In genomic region chr6:43296798-43297507, GRCm38 (mm10) we compare ENCODE assay signal across 9 mouse cellular contexts. TPM values are rescaled to one million over a fixed set of nuclear protein-coding genes. Genes with fewer than 3 reads are reported as not detected.
DNase-seq lines count a peak whose midpoint lies in the region; ATAC-seq and TF ChIP-seq lines count a peak whose summit lies in the region.
"Had no signal": no experiment of that assay in that cellular context is flagged by ENCODE, and none has a peak within 500 bp of the region (broad histone marks: within the 10 kb centered on the region; RNA-seq: fewer than 3 reads in every experiment).

No protein-coding gene starts in this region.

- H3K4me1 ChIP-seq in heart, adult 2 months (ENCODE audit: control insufficient read depth, insufficient read depth, low read length) = peaks cover 4% of the 10 kb centered on the region
- H3K4me1 ChIP-seq in thymus, adult 2 months (replicated peaks; ENCODE audit: control insufficient read depth, insufficient read depth, low read length) = no peaks in the 10 kb centered on the region
- no peaks in the 10 kb centered on the region for H3K4me1 ChIP-seq in forebrain, postnatal 0 days (ENCODE audit: insufficient read depth)
- no peaks in the 10 kb centered on the region for H3K4me1 ChIP-seq in lung, postnatal 0 days (ENCODE audit: insufficient read depth, low read depth, low read length)

- TF ChIP-seq CTCF in heart, adult 2 months (IDR thresholded peaks at IDR 0.05) = peak; percentile 89
- no peak for TF ChIP-seq CTCF in thymus, adult 2 months (IDR thresholded peaks at IDR 0.05; ENCODE audit: borderline replicate concordance, control insufficient read depth, extremely low read depth, insufficient read depth, low read length, poor library complexity)
- TF ChIP-seq CTCF in forebrain, postnatal 0 days (IDR thresholded peaks at IDR 0.05; ENCODE audit: low read depth) = peak; percentile 80
- peak; percentile 77 for TF ChIP-seq CTCF in lung, postnatal 0 days (IDR thresholded peaks at IDR 0.05)

- no peaks in the 10 kb centered on the region for H3K27me3 ChIP-seq in heart, adult 2 months (ENCODE audit: control insufficient read depth, insufficient read depth, low read length)
- H3K27me3 ChIP-seq in thymus, adult 2 months (ENCODE audit: control insufficient read depth, insufficient read depth, low read length) = no peaks in the 10 kb centered on the region
- no peaks in the 10 kb centered on the region for H3K27me3 ChIP-seq in forebrain, postnatal 0 days (ENCODE audit: insufficient read depth, low read length)
- no peaks in the 10 kb centered on the region for H3K27me3 ChIP-seq in lung, postnatal 0 days (replicated peaks; ENCODE audit: insufficient read depth, low read length)

- no peaks in the 10 kb centered on the region for H3K79me2 ChIP-seq in heart, adult 2 months (replicated peaks; ENCODE audit: control insufficient read depth, insufficient read depth, low read length)

- H3K4me3 ChIP-seq in heart, adult 2 months = no peak overlapping the region
- H3K4me3 ChIP-seq in thymus, adult 2 months (ENCODE audit: control insufficient read depth, insufficient read depth, low read length) = no peak overlapping the region
- no peak overlapping the region for H3K4me3 ChIP-seq in forebrain, postnatal 0 days (ENCODE audit: low read depth, low read length)
- H3K4me3 ChIP-seq in lung, postnatal 0 days (ENCODE audit: low read depth, low read length) = no peak overlapping the region

- no peak overlapping the region for H3K27ac ChIP-seq in heart, adult 2 months
- H3K27ac ChIP-seq in thymus, adult 2 months (ENCODE audit: control insufficient read depth, insufficient read depth, low read length) = no peak overlapping the region
- no peak overlapping the region for H3K27ac ChIP-seq in forebrain, postnatal 0 days (ENCODE audit: low read depth, low read length)
- no peak overlapping the region for H3K27ac ChIP-seq in lung, postnatal 0 days (ENCODE audit: low read length)

- H3K9ac ChIP-seq in heart, adult 2 months (ENCODE audit: low read depth, low read length) = no peak overlapping the region
- no peak overlapping the region for H3K9ac ChIP-seq in forebrain, postnatal 0 days
- H3K9ac ChIP-seq in lung, postnatal 0 days (replicated peaks; ENCODE audit: low read depth) = no peak overlapping the region

- TF ChIP-seq POLR2A in heart, adult 2 months (IDR thresholded peaks at IDR 0.05; ENCODE audit: insufficient read depth, low read depth, low read length) = no peak
- TF ChIP-seq POLR2A in thymus, adult 2 months (IDR thresholded peaks at IDR 0.05; ENCODE audit: control insufficient read depth, extremely low read depth, insufficient read depth, low read length, poor library complexity) = no peak

- ATAC-seq in forebrain, postnatal 0 days = peak; percentile 78
- peak; percentile 9; the same call in 1 of the 2 replicates for ATAC-seq in lung, postnatal 0 days

- H3K9me3 ChIP-seq in forebrain, postnatal 0 days (ENCODE audit: low read length) = no peaks in the 10 kb centered on the region
- H3K9me3 ChIP-seq in lung, postnatal 0 days (ENCODE audit: low read length) = no peaks in the 10 kb centered on the region
- H3K9me3 ChIP-seq: G1E had no signal

- intact Hi-C loops in heart, adult 2 months (cut with DNase I) = loop anchor here (1.0 to 5.0 kb wide), 2 partner anchors 43 to 275 kb away; no protein-coding TSS in a partner anchor
- intact Hi-C loops in heart, postnatal 25 days (cut with DNase I) = loop anchor here (1.0 to 2.0 kb wide), 2 partner anchors 43 to 276 kb away; no protein-coding TSS in a partner anchor

- DNase-seq in heart, adult 2 months = no peak
- no peak for DNase-seq in heart, postnatal 25 days (ENCODE audit: low spot score)
- peak; percentile 27 for DNase-seq in thymus, postnatal 0 days (ENCODE audit: low spot score)
- DNase-seq in thymus, adult 2 months = no peak
- DNase-seq in forebrain, postnatal 0 days = peak; percentile 86
- peak; percentile 76 for DNase-seq in lung, postnatal 0 days (ENCODE audit: low spot score)
- no peak for DNase-seq in adrenal gland, postnatal 14 days
- no peak for DNase-seq in gastrocnemius, adult 8-10 months (ENCODE audit: low spot score in 2 of 2)

- H3K36me3 ChIP-seq in heart, adult 2 months (ENCODE audit: control insufficient read depth, insufficient read depth, low read length) = no peaks in the 10 kb centered on the region
- H3K36me3 ChIP-seq in thymus, adult 2 months (ENCODE audit: control insufficient read depth, insufficient read depth, low read length) = no peaks in the 10 kb centered on the region
- no peaks in the 10 kb centered on the region for H3K36me3 ChIP-seq in forebrain, postnatal 0 days (ENCODE audit: insufficient read depth)
- H3K36me3 ChIP-seq in lung, postnatal 0 days (ENCODE audit: insufficient read depth, low read length) = no peaks in the 10 kb centered on the region
- H3K36me3 ChIP-seq: G1E had no signal

- TF ChIP-seq EP300 in heart, adult 2 months (IDR thresholded peaks at IDR 0.05; ENCODE audit: insufficient read depth, low read depth, low read length) = no peak
- no peak for TF ChIP-seq EP300 in lung, postnatal 0 days (IDR thresholded peaks at IDR 0.05)

- WGBS in heart, adult 2 months = 38% methylated on average over 7 of the region's 7 CpGs
- WGBS in thymus, adult 2 months = 52% methylated on average over 7 of the region's 7 CpGs
- WGBS in forebrain, postnatal 0 days = 37% methylated on average over 7 of the region's 7 CpGs
- WGBS in lung, postnatal 0 days = 25% methylated on average over 7 of the region's 7 CpGs

- H3K4me2 ChIP-seq in forebrain, postnatal 0 days (ENCODE audit: low read depth) = no peak overlapping the region
- no peak overlapping the region for H3K4me2 ChIP-seq in lung, postnatal 0 days (replicated peaks; ENCODE audit: low read depth, low read length)

RNA-seq across cellular contexts. Expression of gene Nobox, which starts 12.4 kb away (rescaled TPM):
- total RNA-seq in heart, adult 2 months (2021) = not detected
- polyA plus RNA-seq in heart, adult 2 months (2012; rRNA removed) = not detected in 2 replicates
- total RNA-seq in heart, postnatal 25 days (2021) = not detected
- 0.07 and 0.15 TPM in 2 replicates for polyA plus RNA-seq in thymus, postnatal 0 days (2015; fragmentation: Nextera tagmentation; extraction: Ambion mirVana)
- polyA plus RNA-seq in thymus, adult 2 months (2012; rRNA removed) = 0.09 and 0.14 TPM in 2 replicates
- total RNA-seq in forebrain, postnatal 0 days (2014; rRNA removed) = not detected in 2 replicates
- polyA plus RNA-seq in forebrain, postnatal 0 days (2015; fragmentation: Nextera tagmentation; extraction: Ambion mirVana) = 0.12 TPM in 1 of 2 replicates, not detected in the other
- not detected in 2 replicates for polyA plus RNA-seq in lung, postnatal 0 days (2015; fragmentation: Nextera tagmentation; extraction: Ambion mirVana)
- total RNA-seq in adrenal gland, postnatal 14 days (2021) = not detected in 2 replicates
- not detected for total RNA-seq in gastrocnemius, adult 8-10 months (2022)
- total RNA-seq: G1E had no signal

RNA-seq across cellular contexts. Expression of gene Arhgef5, which starts 31.6 kb away (rescaled TPM):
- 10 to 100 TPM; 12.8 to 13.7 TPM for total RNA-seq in heart, adult 2 months (2021)
- 10.7 and 17.0 TPM in 2 replicates for polyA plus RNA-seq in heart, adult 2 months (2012; rRNA removed)
- 10 to 100 TPM; 12.1 to 12.4 TPM for total RNA-seq in heart, postnatal 25 days (2021)
- 4.1 and 4.3 TPM in 2 replicates for polyA plus RNA-seq in thymus, postnatal 0 days (2015; fragmentation: Nextera tagmentation; extraction: Ambion mirVana)
- polyA plus RNA-seq in thymus, adult 2 months (2012; rRNA removed) = 6.8 and 8.0 TPM in 2 replicates
- total RNA-seq in forebrain, postnatal 0 days (2014; rRNA removed) = 2.3 and 3.3 TPM in 2 replicates
- 1.3 and 1.6 TPM in 2 replicates for polyA plus RNA-seq in forebrain, postnatal 0 days (2015; fragmentation: Nextera tagmentation; extraction: Ambion mirVana)
- 13.2 and 16.3 TPM in 2 replicates for polyA plus RNA-seq in lung, postnatal 0 days (2015; fragmentation: Nextera tagmentation; extraction: Ambion mirVana)
- total RNA-seq in adrenal gland, postnatal 14 days (2021) = 12.4 and 15.2 TPM in 2 replicates
- 1 to 10 TPM; 1.9 to 3.4 (median 2.7) TPM for total RNA-seq in gastrocnemius, adult 8-10 months (2022)
- polyA plus RNA-seq: G1E had no signal

Comparison
In these comparisons a context has a peak if more than half of its experiments do, and no peak if none do; other contexts are left out.
1. DNase-seq: peak in thymus, postnatal 0 days (single experiment), forebrain, postnatal 0 days (single experiment) and lung, postnatal 0 days (single experiment); none in heart, adult 2 months (0 of 2), heart, postnatal 25 days (single experiment), thymus, adult 2 months (single experiment), adrenal gland, postnatal 14 days (single experiment) and gastrocnemius, adult 8-10 months (0 of 2).